Mouse (Mus musculus) adrenal gland, adult 18-20 months (tissue): ENCODE results near the gene Acot8. TPM values are rescaled to one million over a fixed set of nuclear protein-coding genes. Genes with fewer than 3 reads are reported as not detected.

Source experiments
- DNase-seq, 2 experiments: peaks; one replicate each; pipeline ENCODE4 v3.0.0; 2021 to 2022; ENCODE audit warnings: low spot score in 2 of 2
- total RNA-seq, 2 experiments: library from RNA; stranded (reverse); gene quantifications; 1 replicate in 1 of 2; 2 replicates in 1 of 2; pipeline ENCODE4 v1.2.3; 2021

The Acot8 gene
- total RNA-seq, 2 experiments from 2014 or later = 32.6 to 36.6 TPM

GRCm38 (mm10) chr2:164784869-164785420 is 19.7 kb downstream of the Acot8 start:
- DNase-seq = no peak

GRCm38 (mm10) chr2:164783926-164784581 is 20.6 kb downstream of the Acot8 start:
- DNase-seq = no peak

GRCm38 (mm10) chr2:164781876-164782275 is 22.8 kb downstream of the Acot8 start:
- DNase-seq = no peak

- DNase-seq = no peak
These were observed 25.1 kb downstream of the Acot8 start, which contains the start of gene Tnnc2 for GRCm38 (mm10) chr2:164779481-164780086. Tnnc2 (minus strand) TSS chr2:164779967.

DNA sequence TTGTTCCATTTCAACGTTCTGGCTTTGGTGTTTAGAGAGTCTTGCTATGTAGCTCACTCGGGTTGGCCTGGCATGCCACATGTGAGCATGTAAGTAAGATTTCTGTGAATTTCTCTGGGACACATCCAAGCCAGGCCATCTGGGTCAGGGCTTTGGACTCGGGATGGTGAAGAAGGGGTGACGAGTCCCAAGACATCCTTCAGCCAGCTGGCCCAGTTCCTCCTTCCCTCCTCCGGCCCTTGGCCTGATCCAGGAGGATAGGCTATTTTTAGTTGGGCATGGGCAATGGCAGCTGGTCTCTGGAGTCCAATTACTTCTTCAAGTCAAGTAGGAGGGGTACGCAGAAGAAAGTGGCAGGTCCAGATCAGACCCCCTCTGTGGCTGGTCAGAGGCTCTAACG is 25.9 kb downstream of the Acot8 start:
- no peak for DNase-seq

- DNase-seq = no peak
These were observed 26.7 kb downstream of the Acot8 start for GRCm38 (mm10) chr2:164778015-164778287.

DNA sequence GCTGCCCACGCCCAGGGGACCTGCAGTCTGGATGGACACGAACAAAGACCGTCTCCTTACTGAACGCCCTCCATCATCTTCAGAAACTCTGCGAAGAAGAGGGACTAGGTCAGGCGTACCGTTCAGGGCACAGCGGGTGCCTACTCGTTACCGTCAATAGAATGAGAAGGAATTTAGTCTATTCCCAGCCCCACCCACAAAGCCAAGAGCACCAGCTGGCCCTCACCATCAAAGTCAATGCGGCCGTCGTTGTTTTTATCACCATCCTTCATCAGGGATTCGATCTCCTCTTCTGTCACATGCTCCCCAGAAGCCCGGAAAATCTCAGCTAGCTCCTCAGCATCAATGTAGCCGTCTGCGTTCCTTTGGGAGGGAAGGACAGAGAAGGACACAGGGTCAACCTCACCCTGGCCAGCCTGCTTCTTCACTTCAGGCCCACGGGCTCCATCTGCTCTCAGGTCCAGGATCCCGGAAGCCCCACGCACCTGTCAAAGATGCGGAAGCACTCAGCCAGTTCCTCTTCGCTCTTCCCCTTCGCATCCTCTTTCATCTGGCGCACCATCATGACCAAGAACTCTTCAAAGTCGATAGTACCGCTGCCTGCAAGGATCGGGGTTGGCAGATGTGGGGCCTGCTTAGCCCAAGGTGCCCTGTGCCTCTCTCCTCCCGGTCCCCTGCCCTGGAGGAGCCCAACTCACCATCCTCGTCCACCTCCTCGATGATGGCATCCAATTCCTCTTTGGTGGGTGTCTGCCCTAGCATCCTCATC is 27.3 kb downstream of the Acot8 start:
- DNase-seq = no peak

GRCm38 (mm10) chr2:164776801-164777200 is 27.9 kb downstream of the Acot8 start:
- no peak for DNase-seq

GRCm38 (mm10) chr2:164776130-164776529 is 28.6 kb downstream of the Acot8 start:
- no peak for DNase-seq

DNA sequence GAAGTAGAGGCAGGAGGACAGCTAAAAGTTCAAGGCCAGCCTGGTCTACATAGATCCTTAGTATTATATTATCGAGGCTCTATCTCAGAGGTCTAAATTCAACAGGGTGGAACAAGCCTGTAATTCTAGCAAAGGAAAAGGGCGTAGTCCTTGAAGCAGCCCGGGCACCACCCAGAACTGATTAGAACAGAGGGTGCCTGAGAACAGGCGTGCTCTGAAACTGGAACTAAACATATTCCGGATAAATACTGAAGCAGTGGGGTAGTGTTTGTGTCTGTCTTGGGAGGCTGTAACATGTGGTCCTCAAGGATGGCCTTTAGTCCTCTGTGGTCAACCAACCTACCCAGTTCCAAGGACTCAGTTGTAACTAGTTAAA is 30.7 kb downstream of the Acot8 start:
- DNase-seq = no peak

- DNase-seq = no peak
These were observed 31.3 kb downstream of the Acot8 start for GRCm38 (mm10) chr2:164773229-164773988.

DNA sequence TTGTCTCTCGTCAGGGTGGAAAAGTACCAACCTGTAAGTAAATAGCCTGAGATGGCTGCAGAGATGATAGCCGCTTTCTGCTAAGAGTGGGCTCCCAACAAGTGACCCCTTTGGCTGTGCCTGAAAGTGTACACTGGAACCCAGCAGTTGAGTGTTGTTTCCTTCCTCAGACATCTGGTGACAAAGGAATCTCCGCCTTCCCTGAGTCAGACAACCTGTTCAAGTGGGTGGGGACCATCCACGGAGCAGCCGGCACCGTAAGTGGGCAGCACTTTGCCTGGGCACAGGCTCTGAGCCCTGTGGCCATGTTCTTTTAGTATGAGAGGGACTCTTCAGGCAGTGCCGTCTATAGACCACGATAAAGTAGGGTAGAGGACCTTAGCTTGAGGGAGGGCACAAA is 33.6 kb downstream of the Acot8 start:
- DNase-seq = no peak

- DNase-seq = no peak
These were observed 34.4 kb downstream of the Acot8 start for GRCm38 (mm10) chr2:164770279-164770678.

- peak; percentile 91 to 94 for DNase-seq
These were observed 35.2 kb downstream of the Acot8 start, which contains the start of gene Ube2c for GRCm38 (mm10) chr2:164769258-164770037. Ube2c (plus strand) TSS chr2:164769898.

- peak in 1 of 2 experiments; percentile 14 for DNase-seq
These were observed 36.7 kb downstream of the Acot8 start for GRCm38 (mm10) chr2:164767812-164768540.

DNA sequence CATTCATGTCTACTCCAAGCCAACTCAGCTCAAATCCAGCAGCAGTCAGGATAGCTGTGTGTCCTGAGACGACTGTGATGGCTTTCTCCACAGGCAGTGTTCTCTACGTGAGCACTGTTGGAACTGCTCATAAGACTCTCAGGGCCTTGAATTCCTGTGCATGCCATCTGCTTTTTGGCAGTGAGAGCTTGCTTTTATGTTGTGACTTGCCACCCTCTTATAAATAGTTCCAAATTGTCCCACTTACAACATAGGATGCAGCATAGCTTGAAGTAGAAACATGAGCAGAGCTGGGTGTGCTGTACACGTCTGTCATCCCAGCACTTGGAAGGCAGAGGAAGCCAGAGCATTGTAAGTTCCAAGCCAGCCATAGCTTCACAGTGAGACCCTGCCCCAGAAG is 38.8 kb downstream of the Acot8 start:
- no peak for DNase-seq

DNA sequence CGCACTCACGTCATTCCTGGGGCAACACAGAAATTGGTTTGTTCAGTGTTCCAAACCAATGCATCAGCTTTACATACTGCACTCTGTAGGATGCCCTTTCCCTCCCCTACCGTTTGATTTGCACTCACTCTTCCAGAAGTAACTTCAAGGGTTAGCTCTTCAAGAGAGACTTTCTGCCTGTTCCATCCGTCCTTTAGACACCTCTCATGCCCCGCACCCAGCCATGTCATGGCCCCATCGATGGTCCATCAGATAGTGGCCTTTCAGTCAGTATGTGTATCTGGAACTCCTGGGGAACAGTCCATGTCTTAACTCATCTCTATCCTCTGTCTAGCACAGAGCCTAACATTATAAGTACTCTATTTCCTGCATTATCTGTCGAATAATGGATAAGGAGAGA is 42.1 kb downstream of the Acot8 start:
- no peak for DNase-seq

- no peak for DNase-seq
These were observed 42.7 kb downstream of the Acot8 start for GRCm38 (mm10) chr2:164761971-164762370.

DNA sequence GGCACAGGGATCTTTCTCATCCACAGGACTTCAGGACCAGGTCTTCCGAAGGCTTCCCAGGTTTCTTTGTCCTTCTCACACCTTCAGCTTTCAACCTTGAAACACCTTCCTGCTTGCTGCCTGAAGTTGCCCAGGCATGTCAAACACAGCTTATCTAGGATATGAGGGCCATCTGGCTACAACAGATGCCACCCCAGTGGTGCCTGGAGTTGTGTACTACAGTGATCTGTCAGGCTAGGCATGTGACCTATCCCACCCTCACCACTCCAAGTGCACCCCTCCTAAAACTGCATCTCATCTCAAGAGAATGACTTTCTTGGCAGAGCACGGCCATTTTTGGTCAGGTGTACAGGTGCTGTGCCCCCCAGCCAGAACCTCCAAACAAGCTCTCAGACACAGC is 43.2 kb downstream of the Acot8 start:
- no peak for DNase-seq
